Mouse (Mus musculus) kidney, postnatal 0 days (tissue): ENCODE measurements at regions not wholly inside any gene's neighbourhood (a gene's known extent, or its start where the extent isn't known, plus 50 kb on each side); places are given as distances from the start of the nearest gene placed in this dataset.
"Not testable (repeated sequence)": the region's sequence is repeated elsewhere in the genome, so short reads cannot be mapped to it uniquely, and the experiment has no call there.

Experiments used
- ATAC-seq: fragments of 200-750 bp; cut with Nextera tagmentation; replicated peaks from 2 replicates; pipeline ENCODE4 v1.8.0; 2017; ENCODE audit warnings: low read depth, moderate number of reproducible peaks, moderate TSS enrichment, moderate library complexity; ENCODE audit not compliant: low FRiP score
- DNase-seq: peaks from one replicate; pipeline ENCODE4 v3.0.0-alpha.2; 2016; ENCODE audit warnings: low spot score
- H3K27ac ChIP-seq: fragments of 300-500 bp; sonication (generic); 2 replicates; pipeline ENCODE4 v1.5.1; 2014; ENCODE audit warnings: mild to moderate bottlenecking
- H3K27me3 ChIP-seq: fragments of 300-500 bp; sonication (generic); 2 replicates; pipeline ENCODE4 v1.6.1; 2014; ENCODE audit warnings: low read length, mixed read lengths; ENCODE audit not compliant: insufficient read depth
- H3K36me3 ChIP-seq: fragments of 300-500 bp; sonication (generic); 2 replicates; pipeline ENCODE4 v1.6.1; 2014; ENCODE audit warnings: low read length, mixed read lengths; ENCODE audit not compliant: insufficient read depth
- H3K4me1 ChIP-seq: fragments of 300-500 bp; sonication (generic); replicated peaks from 2 replicates; pipeline ENCODE4 v1.6.1; 2014; ENCODE audit warnings: antibody characterized with exemption, low read length, mixed read lengths; ENCODE audit not compliant: insufficient read depth
- H3K4me2 ChIP-seq: fragments of 300-500 bp; sonication (generic); 2 replicates; pipeline ENCODE4 v1.6.1; 2014; ENCODE audit warnings: mild to moderate bottlenecking, low read length, moderate library complexity, mixed read lengths
- H3K4me3 ChIP-seq: fragments of 300-500 bp; sonication (generic); replicated peaks from 2 replicates; pipeline ENCODE4 v1.5.1; 2014; ENCODE audit warnings: low read depth, low read length
- H3K9ac ChIP-seq: fragments of 300-500 bp; sonication (generic); 2 replicates; pipeline ENCODE4 v1.6.1; 2014; ENCODE audit warnings: low read depth, low read length
- H3K9me3 ChIP-seq: fragments of 300-500 bp; sonication (generic); replicated peaks from 2 replicates; pipeline ENCODE4 v1.6.1; 2016; ENCODE audit warnings: low read length, inconsistent platforms, mixed read lengths
- CTCF ChIP-seq: IDR thresholded peaks from 2 replicates; pipeline ENCODE4 v1.5.1; 2016; ENCODE audit warnings: antibody characterized with exemption, low read depth, mild to moderate bottlenecking, moderate library complexity
- WGBS: fragments of 180-500 bp; shearing (Covaris S2); extraction: QIAGEN DNeasy Blood & Tissue Kit; methylation state at CpG from one replicate; pipeline ENCODE4 v1.1.7; 2014; 5-methylcytosine and 5-hydroxymethylcytosine counted together

GRCm38 (mm10) chr17:84858830-84859229 is 68.2 kb upstream of the Lrpprc start:
- Histone ChIP-seq H3K27me3 (no peaks in the 10 kb centered on the region), H3K4me1 (0 out of 2 replicates have a peak, but pooled peaks cover 5% of the 10 kb centered on the region), H3K4me3 (no peak overlapping the region), H3K9me3 (no peaks in the 10 kb centered on the region), H3K9ac (no peak overlapping the region), H3K27ac (no peak overlapping the region), H3K36me3 (no peaks in the 10 kb centered on the region), H3K4me2 (no peak overlapping the region)
- WGBS = 19% methylated on average over 4 of the region's 4 CpGs
- DNase-seq (peak; percentile 54), ATAC-seq (no peak)
- no peak for TF ChIP-seq CTCF

GRCm38 (mm10) chr17:84859916-84860315 is 69.3 kb upstream of the Lrpprc start:
- H3K27me3 ChIP-seq = no peaks in the 10 kb centered on the region
- no peak overlapping the region for H3K4me2 ChIP-seq
- no peaks in the 10 kb centered on the region for H3K9me3 ChIP-seq
- no peaks in the 10 kb centered on the region for H3K36me3 ChIP-seq
- H3K4me3 ChIP-seq = no peak overlapping the region
- no peak overlapping the region for H3K27ac ChIP-seq
- ATAC-seq (no peak), DNase-seq (no peak)
- no peak for TF ChIP-seq CTCF
- 0 out of 2 replicates have a peak, but pooled peaks cover 5% of the 10 kb centered on the region for H3K4me1 ChIP-seq
- no peak overlapping the region for H3K9ac ChIP-seq
- WGBS = 67% methylated on average over 8 of the region's 8 CpGs

- no peak for DNase-seq
- H3K4me2 ChIP-seq = no peak overlapping the region
- no peak overlapping the region for H3K9ac ChIP-seq
- no peaks in the 10 kb centered on the region for H3K36me3 ChIP-seq
- H3K9me3 ChIP-seq = no peaks in the 10 kb centered on the region
- 0 out of 2 replicates have a peak, but pooled peaks cover 5% of the 10 kb centered on the region for H3K4me1 ChIP-seq
- H3K27ac ChIP-seq = no peak overlapping the region
- H3K27me3 ChIP-seq = no peaks in the 10 kb centered on the region
- 54% methylated on average over 4 of the region's 4 CpGs for WGBS
- ATAC-seq = no peak
- no peak for TF ChIP-seq CTCF
- no peak overlapping the region for H3K4me3 ChIP-seq
Observed at GRCm38 (mm10) chr17:84860835-84861234, 70.2 kb upstream of the Lrpprc start.

GRCm38 (mm10) chr17:84864231-84864630 is 73.6 kb upstream of the Lrpprc start:
- not testable (repeated sequence) for H3K27me3 ChIP-seq, H3K27ac ChIP-seq, DNase-seq, H3K9me3 ChIP-seq, H3K4me3 ChIP-seq, H3K4me2 ChIP-seq, ATAC-seq, H3K36me3 ChIP-seq, H3K4me1 ChIP-seq, H3K9ac ChIP-seq

- DNase-seq (no peak), ATAC-seq (no peak)
- H3K36me3 ChIP-seq = no peaks in the 10 kb centered on the region
- H3K4me3 ChIP-seq = no peak overlapping the region
- no peak overlapping the region for H3K4me2 ChIP-seq
- no peak for TF ChIP-seq CTCF
- 0 out of 2 replicates have a peak, but pooled peaks cover 3% of the 10 kb centered on the region for H3K4me1 ChIP-seq
- H3K27ac ChIP-seq = no peak overlapping the region
- no peak overlapping the region for H3K9ac ChIP-seq
- no peaks in the 10 kb centered on the region for H3K9me3 ChIP-seq
- 67% methylated on average over 2 of the region's 2 CpGs for WGBS
- H3K27me3 ChIP-seq = no peaks in the 10 kb centered on the region
Observed at GRCm38 (mm10) chr17:84865158-84865557, 74.6 kb upstream of the Lrpprc start.

GRCm38 (mm10) chr17:84865566-84865965 is 75.0 kb upstream of the Lrpprc start:
- Histone ChIP-seq H3K27me3 (no peaks in the 10 kb centered on the region), H3K4me2 (no peak overlapping the region), H3K9me3 (no peaks in the 10 kb centered on the region), H3K36me3 (no peaks in the 10 kb centered on the region), H3K4me3 (no peak overlapping the region), H3K27ac (no peak overlapping the region), H3K4me1 (no peaks in the 10 kb centered on the region), H3K9ac (no peak overlapping the region)
- DNase-seq = no peak
- no peak for TF ChIP-seq CTCF
- ATAC-seq = no peak
- 81% methylated on average over 3 of the region's 3 CpGs for WGBS

GRCm38 (mm10) chr17:84869074-84869722 is 78.6 kb upstream of the Lrpprc start:
- H3K27me3 ChIP-seq = no peaks in the 10 kb centered on the region
- H3K9me3 ChIP-seq = no peaks in the 10 kb centered on the region
- H3K9ac ChIP-seq = no peak overlapping the region
- TF ChIP-seq CTCF = no peak
- WGBS = 75% methylated on average over 3 of the region's 3 CpGs
- no peak overlapping the region for H3K4me3 ChIP-seq
- H3K4me1 ChIP-seq = peaks cover 4% of the 10 kb centered on the region
- H3K36me3 ChIP-seq = no peaks in the 10 kb centered on the region
- ATAC-seq (no peak), DNase-seq (no peak)
- H3K4me2 ChIP-seq = no peak overlapping the region
- no peak overlapping the region for H3K27ac ChIP-seq
